Mouse (Mus musculus) lung, embryonic 14.5 days (tissue): Measurements from ENCODE around the gene Zfyve27. TPM values are rescaled to one million over a fixed set of nuclear protein-coding genes. Genes with fewer than 3 reads are reported as not detected.

Experiments
- ATAC-seq: fragments of 200-750 bp; cut with Nextera tagmentation; 2 replicates; pipeline ENCODE4 v1.8.0; 2017; ENCODE audit warnings: mild to moderate bottlenecking, moderate TSS enrichment, moderate library complexity; ENCODE audit not compliant: insufficient read depth
- DNase-seq: peaks from one replicate; pipeline ENCODE4 v3.0.0-alpha.2; 2015
- H3K27ac ChIP-seq: fragments of 300-500 bp; sonication (generic); 2 replicates; pipeline ENCODE4 v1.5.1; 2014; ENCODE audit warnings: low read depth, mild to moderate bottlenecking, moderate library complexity
- H3K27me3 ChIP-seq: fragments of 300-500 bp; sonication (generic); 2 replicates; pipeline ENCODE4 v1.6.1; 2014; ENCODE audit warnings: low read length, control low read depth; ENCODE audit not compliant: insufficient read depth
- H3K36me3 ChIP-seq: fragments of 300-500 bp; sonication (generic); 2 replicates; pipeline ENCODE4 v1.6.1; 2014; ENCODE audit warnings: control low read depth; ENCODE audit not compliant: insufficient read depth
- H3K4me1 ChIP-seq: fragments of 300-500 bp; sonication (generic); 2 replicates; pipeline ENCODE4 v1.6.1; 2014; ENCODE audit warnings: antibody characterized with exemption, control low read depth; ENCODE audit not compliant: insufficient read depth
- H3K4me2 ChIP-seq: fragments of 300-500 bp; sonication (generic); 2 replicates; pipeline ENCODE4 v1.6.1; 2014; ENCODE audit warnings: mild to moderate bottlenecking
- H3K4me3 ChIP-seq: fragments of 300-500 bp; sonication (generic); 2 replicates; pipeline ENCODE4 v1.5.1; 2014; ENCODE audit warnings: low read depth, low read length
- H3K9ac ChIP-seq: fragments of 300-500 bp; sonication (generic); 2 replicates; pipeline ENCODE4 v1.6.1; 2014
- H3K9me3 ChIP-seq: fragments of 300-500 bp; sonication (generic); 2 replicates; pipeline ENCODE4 v1.6.1; 2016; ENCODE audit warnings: low read depth, low read length, control low read depth
- CTCF ChIP-seq: IDR thresholded peaks from 2 replicates; pipeline ENCODE4 v1.5.1; 2016; ENCODE audit warnings: antibody characterized with exemption, low read depth
- WGBS: fragments of 180-500 bp; shearing (Covaris S2); extraction: QIAGEN DNeasy Blood & Tissue Kit; methylation state at CpG from one replicate; pipeline ENCODE4 v1.1.7; 2014; 5-methylcytosine and 5-hydroxymethylcytosine counted together
- polyA plus RNA-seq: library from polyadenylated mRNA; unstranded; fragments of >200 nt; fragmentation: Nextera tagmentation; extraction: Ambion mirVana; gene quantifications from 2 replicates; pipeline ENCODE4 v1.2.1, GENCODE M21; 2014

Zfyve27 gene
- polyA plus RNA-seq, 1 experiment from 2014 or later = 15.2 TPM

GRCm38 (mm10) chr19:42177461-42177860 lies 13.7 kb downstream of the Zfyve27 start:
- 82% methylated on average over 2 of the region's 2 CpGs for WGBS
- Histone ChIP-seq H3K27ac (no peak overlapping the region), H3K4me2 (no peak overlapping the region), H3K4me1 (no peaks in the 10 kb centered on the region), H3K4me3 (no peak overlapping the region), H3K36me3 (peaks cover 6% of the 10 kb centered on the region; the same call in 1 of the 2 replicates), H3K27me3 (no peaks in the 10 kb centered on the region), H3K9me3 (no peaks in the 10 kb centered on the region), H3K9ac (no peak overlapping the region)
- ATAC-seq (no peak), DNase-seq (no peak)
- no peak for TF ChIP-seq CTCF

- WGBS = 88% methylated on average over 14 of the region's 14 CpGs
- no peak for TF ChIP-seq CTCF
- H3K4me1 ChIP-seq = no peaks in the 10 kb centered on the region
- H3K36me3 ChIP-seq = peaks cover 20% of the 10 kb centered on the region; the same call in 1 of the 2 replicates
- no peaks in the 10 kb centered on the region for H3K9me3 ChIP-seq
- no peak overlapping the region for H3K9ac ChIP-seq
- no peaks in the 10 kb centered on the region for H3K27me3 ChIP-seq
- no peak overlapping the region for H3K4me3 ChIP-seq
- no peak overlapping the region for H3K4me2 ChIP-seq
- DNase-seq = no peak
- no peak for ATAC-seq
- H3K27ac ChIP-seq = no peak overlapping the region
These were observed 15.6 kb downstream of the Zfyve27 start for GRCm38 (mm10) chr19:42179356-42179755.

- Histone ChIP-seq H3K9me3 (no peaks in the 10 kb centered on the region), H3K27ac (no peak overlapping the region), H3K36me3 (peaks cover 23% of the 10 kb centered on the region; the same call in 1 of the 2 replicates), H3K4me2 (no peak overlapping the region), H3K4me1 (no peaks in the 10 kb centered on the region), H3K9ac (no peak overlapping the region), H3K4me3 (no peak overlapping the region), H3K27me3 (no peaks in the 10 kb centered on the region)
- ATAC-seq (no peak), DNase-seq (peak; percentile 30)
- 49% methylated on average over 6 of the region's 6 CpGs for WGBS
- TF ChIP-seq CTCF = peak; percentile 67
These were observed 18.9 kb downstream of the Zfyve27 start for GRCm38 (mm10) chr19:42182673-42183072.

- no peak overlapping the region for H3K27ac ChIP-seq
- peaks cover 19% of the 10 kb centered on the region; the same call in 1 of the 2 replicates for H3K36me3 ChIP-seq
- H3K27me3 ChIP-seq = no peaks in the 10 kb centered on the region
- H3K9ac ChIP-seq = no peak overlapping the region
- H3K9me3 ChIP-seq = no peaks in the 10 kb centered on the region
- TF ChIP-seq CTCF = no peak
- 58% methylated on average over 4 of the region's 4 CpGs for WGBS
- DNase-seq (no peak), ATAC-seq (no peak)
- no peak overlapping the region for H3K4me3 ChIP-seq
- no peaks in the 10 kb centered on the region for H3K4me1 ChIP-seq
- no peak overlapping the region for H3K4me2 ChIP-seq
These were observed 26.0 kb downstream of the Zfyve27 start for GRCm38 (mm10) chr19:42189735-42190134.

GRCm38 (mm10) chr19:42190494-42190893 lies 26.7 kb downstream of the Zfyve27 start:
- peak; percentile 79 for DNase-seq
- Histone ChIP-seq H3K27me3 (no peaks in the 10 kb centered on the region), H3K9me3 (no peaks in the 10 kb centered on the region), H3K36me3 (peaks cover 18% of the 10 kb centered on the region; the same call in 1 of the 2 replicates), H3K27ac (no peak overlapping the region), H3K4me3 (no peak overlapping the region), H3K9ac (no peak overlapping the region), H3K4me1 (no peaks in the 10 kb centered on the region), H3K4me2 (no peak overlapping the region)
- ATAC-seq = peak; percentile 14; the same call in 1 of the 2 replicates
- WGBS = 28% methylated on average over 5 of the region's 5 CpGs
- peak; percentile 88 for TF ChIP-seq CTCF

- H3K27ac ChIP-seq = no peak overlapping the region
- ATAC-seq (0 out of 2 replicates have a peak, but pooled peaks have one; percentile 15), DNase-seq (no peak)
- no peak overlapping the region for H3K4me3 ChIP-seq
- peaks cover 16% of the 10 kb centered on the region; the same call in 1 of the 2 replicates for H3K36me3 ChIP-seq
- no peaks in the 10 kb centered on the region for H3K9me3 ChIP-seq
- WGBS = 39% methylated on average over 2 of the region's 2 CpGs
- no peak overlapping the region for H3K4me2 ChIP-seq
- H3K9ac ChIP-seq = no peak overlapping the region
- H3K27me3 ChIP-seq = no peaks in the 10 kb centered on the region
- no peak for TF ChIP-seq CTCF
- no peaks in the 10 kb centered on the region for H3K4me1 ChIP-seq
These were observed 29.6 kb downstream of the Zfyve27 start for GRCm38 (mm10) chr19:42193311-42193710.

GRCm38 (mm10) chr19:42196378-42196777 lies 32.6 kb downstream of the Zfyve27 start:
- 36% methylated on average over 4 of the region's 4 CpGs for WGBS
- H3K4me3 ChIP-seq = no peak overlapping the region
- H3K27ac ChIP-seq = peak overlapping the region; percentile 67
- DNase-seq (peak; percentile 20), ATAC-seq (peak; percentile 46; the same call in 1 of the 2 replicates)
- no peak for TF ChIP-seq CTCF
- no peaks in the 10 kb centered on the region for H3K9me3 ChIP-seq
- H3K36me3 ChIP-seq = peaks cover 8% of the 10 kb centered on the region; the same call in 1 of the 2 replicates
- peaks cover 27% of the 10 kb centered on the region for H3K27me3 ChIP-seq
- H3K4me2 ChIP-seq = no peak overlapping the region
- no peak overlapping the region for H3K9ac ChIP-seq
- H3K4me1 ChIP-seq = no peaks in the 10 kb centered on the region
